Mouse (Mus musculus) testis, adult 2 months (tissue): ENCODE measurements at regions not wholly inside any gene's neighbourhood (a gene's known extent, or its start where the extent isn't known, plus 50 kb on each side); places are given as distances from the start of the nearest gene placed in this dataset.

Experiments used
- CTCF ChIP-seq: fragments of 200-500 bp; IDR thresholded peaks from 2 replicates; pipeline ENCODE4 v1.5.1; 2012; ENCODE audit warnings: low read depth, mild to moderate bottlenecking, inconsistent platforms, low read length, moderate library complexity; ENCODE audit not compliant: control insufficient read depth, insufficient read depth, insufficient replicate concordance
- POLR2A ChIP-seq: fragments of 200-500 bp; IDR thresholded peaks from 2 replicates; pipeline ENCODE4 v1.6.1; 2012; ENCODE audit warnings: low read depth, mild to moderate bottlenecking, inconsistent platforms, low read length, moderate library complexity; ENCODE audit not compliant: control insufficient read depth

DNA sequence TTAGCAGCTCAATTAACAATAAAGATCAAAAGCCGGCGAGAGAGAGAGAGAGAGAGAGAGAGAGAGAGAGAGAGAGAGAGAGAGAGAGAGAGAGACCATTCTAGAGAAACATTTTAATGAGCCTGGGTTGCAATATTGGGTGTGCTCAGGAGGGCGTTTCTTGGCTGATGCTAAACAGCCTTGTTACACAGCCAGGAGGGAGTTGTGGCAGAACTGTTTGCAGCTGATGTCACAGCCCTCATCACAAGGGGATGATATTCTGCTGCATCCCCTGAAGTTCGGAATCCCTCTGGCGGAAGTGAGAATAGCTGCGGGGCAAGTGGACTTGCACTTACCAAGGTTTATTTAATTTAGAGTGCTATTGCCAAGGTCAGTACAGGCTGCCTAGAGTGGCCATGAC, 100.7 kb upstream of the Fbxo11 start:
- TF ChIP-seq CTCF (no peak), POLR2A (no peak)
